Mouse (Mus musculus) thymus, postnatal 25 days (tissue): ENCODE data around the gene Fam222b.
A peak's percentile ranks its signal among the peaks of the same experiment; 100 is the strongest.

Experiments used
- DNase-seq: peaks from one replicate; pipeline ENCODE4 v3.0.0; 2022

The Fam222b gene

DNA sequence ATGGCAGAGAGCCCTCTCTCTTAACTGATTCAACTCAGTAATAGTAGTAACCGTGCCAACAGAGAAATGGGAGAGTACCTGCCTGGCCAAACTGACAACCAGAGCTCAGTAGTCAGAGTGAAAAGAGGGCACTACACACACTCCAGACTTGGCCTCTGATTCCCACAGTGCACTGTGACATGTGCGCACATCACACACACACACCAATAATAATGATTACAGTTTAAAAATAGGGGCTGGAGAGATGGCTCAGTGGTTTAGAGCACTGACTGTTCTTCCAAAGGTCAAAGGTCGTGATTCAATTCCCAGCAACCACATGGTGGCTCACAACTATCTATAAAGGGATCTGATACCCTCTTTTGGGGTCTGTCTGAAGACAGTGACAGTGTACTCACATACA lies 43.6 kb downstream of the Fam222b start:
- no peak for DNase-seq

DNA sequence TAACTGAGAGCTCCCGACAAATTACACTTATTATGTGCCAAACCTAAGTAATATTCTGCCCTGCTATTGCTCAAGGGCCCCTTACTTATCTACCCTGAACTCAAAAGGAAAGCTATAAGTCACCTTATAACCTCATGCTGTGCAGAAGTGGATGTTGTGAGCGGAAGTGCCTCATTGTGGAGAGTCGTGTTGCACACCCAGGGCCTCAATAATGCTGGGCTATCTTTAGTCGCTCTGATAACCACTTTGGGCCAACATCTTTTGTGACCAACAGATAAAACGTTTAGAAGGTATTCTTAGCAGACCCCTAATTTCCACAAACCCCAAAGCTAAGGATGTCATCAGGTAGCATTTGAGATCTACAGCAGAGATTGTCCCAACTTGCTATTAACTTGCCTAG lies 46.2 kb downstream of the Fam222b start:
- no peak for DNase-seq

DNA sequence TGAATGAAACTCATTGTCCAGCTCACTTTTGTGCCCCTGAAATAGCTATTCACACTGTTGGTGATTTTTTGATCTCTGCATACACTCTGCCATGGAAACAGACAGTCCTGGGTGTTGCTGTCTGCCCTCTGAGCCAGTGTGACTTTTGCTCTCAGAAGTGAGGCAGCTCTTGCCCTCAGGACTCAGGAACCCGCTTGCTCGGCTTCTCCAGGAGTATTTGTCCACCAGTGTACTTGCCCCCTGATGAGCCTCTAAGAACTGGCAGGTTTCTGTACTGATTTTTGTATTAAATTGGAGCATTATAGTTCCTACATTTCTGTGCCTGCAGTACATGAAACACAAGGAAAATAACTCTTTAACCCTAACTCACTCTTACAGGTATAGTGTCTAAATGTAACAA lies 49.1 kb downstream of the Fam222b start:
- no peak for DNase-seq

GRCm38 (mm10) chr11:78146168-78146567 lies 51.7 kb downstream of the Fam222b start:
- no peak for DNase-seq

- no peak for DNase-seq
These were observed 52.5 kb downstream of the Fam222b start for GRCm38 (mm10) chr11:78146707-78147543.

DNA sequence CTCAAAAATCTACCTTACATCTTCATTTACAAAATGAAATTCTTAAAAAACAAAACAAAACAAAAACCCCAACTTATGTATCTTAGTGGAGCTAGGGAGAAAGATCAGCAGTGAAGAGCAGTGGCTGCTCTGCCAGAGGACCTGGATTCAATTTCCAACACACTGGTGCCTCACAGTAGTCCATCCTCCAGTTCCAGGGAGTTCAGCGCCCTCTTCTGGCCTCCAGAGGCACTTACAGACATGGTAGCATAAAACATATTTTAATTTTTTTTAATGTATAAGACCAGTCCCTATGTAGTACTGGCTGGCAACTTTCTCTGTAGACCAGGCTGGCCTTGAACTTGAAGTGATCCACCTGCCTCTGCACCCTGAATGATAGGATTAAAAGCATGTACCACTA lies 56.7 kb downstream of the Fam222b start:
- DNase-seq = no peak

- no peak for DNase-seq
These were observed 58.1 kb downstream of the Fam222b start for GRCm38 (mm10) chr11:78152299-78153231.

DNA sequence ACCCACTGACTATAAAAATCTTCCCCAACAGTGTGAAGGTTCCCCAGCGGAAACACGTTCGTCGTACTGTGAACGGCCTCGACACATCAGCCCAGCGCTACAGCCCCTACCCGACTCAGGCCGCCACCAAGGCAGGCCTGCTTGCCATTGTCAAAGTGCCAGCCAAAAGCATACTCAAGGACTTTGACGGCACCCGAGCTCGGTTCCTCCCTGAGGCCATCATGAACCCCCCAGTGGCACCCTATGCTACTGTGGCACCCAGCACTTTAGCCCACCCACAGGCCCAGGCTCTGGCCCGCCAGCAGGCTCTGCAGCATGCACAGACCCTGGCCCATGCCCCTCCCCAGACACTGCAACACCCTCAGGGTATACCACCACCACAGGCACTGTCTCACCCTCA lies 59.3 kb downstream of the Fam222b start:
- DNase-seq = no peak

GRCm38 (mm10) chr11:78155674-78156073 lies 61.2 kb downstream of the Fam222b start:
- no peak for DNase-seq

DNA sequence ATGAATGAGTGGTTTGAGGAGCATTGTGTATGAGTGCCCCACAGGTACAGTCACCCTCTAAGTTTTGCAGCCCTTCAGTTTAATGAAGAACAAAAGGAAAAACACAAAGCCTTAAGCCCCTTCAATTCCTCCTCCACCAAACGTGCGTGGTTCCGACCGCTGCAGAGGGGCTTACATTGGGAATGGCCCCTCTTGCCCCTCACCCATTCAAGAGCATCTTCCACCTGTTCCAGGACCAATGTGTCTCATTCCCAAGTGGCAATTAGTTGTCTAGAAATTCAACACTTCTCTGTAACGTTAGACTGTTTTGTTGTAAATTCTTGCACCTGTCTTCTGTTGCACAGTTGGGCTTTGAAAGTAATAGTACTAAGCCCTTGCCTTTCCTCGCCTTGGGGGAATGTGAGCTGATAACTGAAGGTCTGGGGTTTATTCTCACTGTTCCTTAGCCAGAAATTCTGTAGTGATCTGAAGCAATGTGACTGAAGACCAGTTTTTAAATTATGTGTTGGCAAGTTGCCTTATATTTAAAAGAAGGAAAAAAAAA lies 61.8 kb downstream of the Fam222b start:
- no peak for DNase-seq

GRCm38 (mm10) chr11:78159096-78159495 lies 64.6 kb downstream of the Fam222b start:
- DNase-seq = peak; percentile 86

GRCm38 (mm10) chr11:78159557-78159956 lies 65.1 kb downstream of the Fam222b start:
- DNase-seq = no peak

GRCm38 (mm10) chr11:78160171-78160570 lies 65.7 kb downstream of the Fam222b start:
- DNase-seq = no peak

DNA sequence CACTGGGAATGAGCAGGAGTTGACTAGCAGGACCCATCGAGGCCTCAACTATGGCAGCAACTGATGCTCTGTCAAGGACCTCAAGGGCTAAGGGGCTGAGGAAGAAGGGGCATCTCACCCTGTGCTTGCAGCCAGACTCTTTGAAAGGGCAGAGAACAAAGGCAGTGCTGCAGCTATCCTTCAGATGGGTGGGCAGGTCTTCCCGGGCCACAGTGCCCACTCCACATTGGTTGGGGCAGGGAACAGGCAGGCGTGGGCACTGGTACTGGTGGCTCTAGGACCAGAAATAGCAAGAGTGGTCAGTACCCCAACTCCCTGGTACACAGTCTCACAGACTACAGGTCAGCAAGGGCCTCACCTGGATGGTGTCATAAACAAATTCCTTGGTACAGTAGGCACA lies 66.2 kb downstream of the Fam222b start:
- DNase-seq = no peak

DNA sequence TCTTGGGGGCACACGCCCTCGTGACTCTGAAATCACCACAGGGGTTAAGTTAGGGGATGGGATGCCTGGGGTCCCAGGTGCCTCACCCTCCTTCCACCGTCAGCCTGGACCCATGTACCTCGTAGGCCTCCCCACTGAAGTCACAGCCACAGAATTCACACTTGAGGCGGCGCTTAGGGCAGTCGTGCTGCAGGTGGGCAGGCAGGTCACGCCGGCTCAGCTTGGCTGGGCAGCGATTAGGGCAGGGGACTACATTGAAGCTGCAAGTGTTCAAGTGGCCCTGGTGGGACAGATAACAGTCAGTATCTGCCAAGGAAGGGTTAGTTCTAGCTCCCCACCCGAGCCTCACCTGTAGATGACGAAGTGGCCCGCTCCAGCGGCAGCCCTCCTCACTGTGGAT lies 66.7 kb downstream of the Fam222b start:
- no peak for DNase-seq

DNA sequence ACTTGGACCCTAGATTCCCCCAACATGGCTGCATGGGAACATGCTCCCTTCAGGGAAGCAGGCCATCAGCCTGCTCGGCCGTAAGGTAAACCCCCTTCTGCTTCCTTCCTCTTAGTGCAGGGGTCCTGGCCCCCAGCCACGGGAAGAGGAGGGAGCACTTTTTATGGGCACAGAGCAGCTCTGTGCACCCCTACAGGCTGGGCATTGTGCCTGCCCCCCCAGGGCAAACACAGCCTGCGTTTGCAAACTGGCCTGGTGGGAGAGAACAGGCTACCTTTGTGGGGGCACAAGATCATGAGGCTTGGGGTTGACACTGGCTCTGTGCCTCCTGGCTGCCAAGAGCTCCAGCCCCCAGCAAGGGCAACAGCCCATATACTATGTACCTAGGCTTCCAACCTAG lies 67.5 kb downstream of the Fam222b start:
- DNase-seq = no peak

- DNase-seq = no peak
These were observed 68.0 kb downstream of the Fam222b start for GRCm38 (mm10) chr11:78162504-78162903.

DNA sequence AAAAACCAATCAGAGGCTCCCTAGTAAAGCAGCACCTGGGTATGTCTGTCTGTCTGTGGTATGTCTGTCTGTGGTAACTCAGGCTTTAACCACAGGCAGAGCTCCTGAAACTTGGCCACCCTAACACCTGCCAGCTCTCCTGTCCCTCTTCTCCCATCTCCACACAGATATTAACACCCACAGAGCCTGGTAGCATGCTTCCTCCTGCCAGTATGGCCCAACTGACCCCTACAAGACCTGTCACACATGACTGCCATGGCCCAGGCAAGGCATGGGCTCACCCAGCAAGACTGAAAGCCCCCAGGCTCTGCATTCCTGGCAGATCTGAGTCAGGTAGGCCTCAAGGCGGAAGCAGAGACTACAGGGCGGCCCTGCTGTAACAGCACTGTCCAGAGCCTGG lies 68.6 kb downstream of the Fam222b start:
- DNase-seq = no peak

DNA sequence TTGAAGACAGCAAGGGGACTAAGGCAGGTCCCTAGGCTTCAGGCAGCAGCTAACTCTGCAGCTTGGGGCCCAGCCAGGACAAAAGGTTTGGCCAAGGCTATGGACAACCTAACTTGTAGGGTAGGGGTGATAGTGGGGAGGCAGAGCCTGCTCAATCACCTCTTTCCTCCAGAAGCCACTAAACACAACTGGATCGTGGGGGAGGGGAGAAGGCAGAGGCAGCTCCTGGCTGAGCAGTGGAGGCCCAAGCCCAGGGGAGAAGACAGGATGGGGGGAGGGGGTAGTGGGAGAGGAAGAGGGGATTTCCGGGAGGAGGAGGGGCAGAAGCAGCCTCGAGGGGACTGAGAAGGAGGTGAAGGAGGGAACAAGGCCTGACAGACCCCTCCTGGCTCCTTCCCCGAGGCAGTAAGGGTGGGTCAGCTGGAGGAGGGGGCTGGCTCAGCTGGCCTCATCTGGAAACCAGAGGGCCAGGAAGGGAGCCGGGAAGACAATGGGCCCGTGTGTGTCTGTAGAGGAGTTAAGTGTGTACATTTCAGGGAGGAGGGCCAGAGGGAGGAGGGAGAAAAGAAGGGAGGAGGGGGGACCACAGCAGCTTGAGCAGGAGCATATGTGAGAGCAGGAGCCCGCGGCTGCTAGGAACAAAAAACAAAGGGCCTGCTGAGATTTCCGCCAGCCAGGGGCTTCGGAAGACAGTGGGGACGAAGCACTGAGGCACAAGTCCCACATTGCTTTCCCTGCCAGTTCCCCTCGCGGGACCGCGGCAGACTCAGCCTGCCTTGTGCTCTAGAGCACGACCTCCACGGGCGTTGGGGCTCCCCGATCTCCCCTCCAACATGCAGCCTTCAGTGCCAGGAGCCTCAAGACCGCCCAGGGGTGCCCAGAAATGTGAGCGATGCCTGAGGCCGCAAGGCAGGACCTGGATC lies 69.5 kb downstream of the Fam222b start:
- peak; percentile 76 for DNase-seq

DNA sequence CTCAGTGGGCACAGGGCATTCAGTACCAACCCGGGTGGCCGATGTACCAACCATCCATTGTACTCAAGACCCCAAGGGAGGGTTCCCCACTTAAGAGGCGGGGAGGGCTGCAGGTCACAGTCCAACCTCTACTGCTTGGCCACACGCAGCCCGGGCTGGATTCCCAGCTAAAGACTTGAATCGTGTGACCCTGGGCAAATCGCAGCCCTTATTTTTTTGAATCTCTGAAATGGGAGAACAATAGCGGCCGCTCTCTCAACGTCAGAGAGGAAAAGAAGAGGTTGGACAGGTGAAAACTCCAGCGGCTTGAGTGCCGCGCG lies 70.1 kb downstream of the Fam222b start:
- no peak for DNase-seq

DNA sequence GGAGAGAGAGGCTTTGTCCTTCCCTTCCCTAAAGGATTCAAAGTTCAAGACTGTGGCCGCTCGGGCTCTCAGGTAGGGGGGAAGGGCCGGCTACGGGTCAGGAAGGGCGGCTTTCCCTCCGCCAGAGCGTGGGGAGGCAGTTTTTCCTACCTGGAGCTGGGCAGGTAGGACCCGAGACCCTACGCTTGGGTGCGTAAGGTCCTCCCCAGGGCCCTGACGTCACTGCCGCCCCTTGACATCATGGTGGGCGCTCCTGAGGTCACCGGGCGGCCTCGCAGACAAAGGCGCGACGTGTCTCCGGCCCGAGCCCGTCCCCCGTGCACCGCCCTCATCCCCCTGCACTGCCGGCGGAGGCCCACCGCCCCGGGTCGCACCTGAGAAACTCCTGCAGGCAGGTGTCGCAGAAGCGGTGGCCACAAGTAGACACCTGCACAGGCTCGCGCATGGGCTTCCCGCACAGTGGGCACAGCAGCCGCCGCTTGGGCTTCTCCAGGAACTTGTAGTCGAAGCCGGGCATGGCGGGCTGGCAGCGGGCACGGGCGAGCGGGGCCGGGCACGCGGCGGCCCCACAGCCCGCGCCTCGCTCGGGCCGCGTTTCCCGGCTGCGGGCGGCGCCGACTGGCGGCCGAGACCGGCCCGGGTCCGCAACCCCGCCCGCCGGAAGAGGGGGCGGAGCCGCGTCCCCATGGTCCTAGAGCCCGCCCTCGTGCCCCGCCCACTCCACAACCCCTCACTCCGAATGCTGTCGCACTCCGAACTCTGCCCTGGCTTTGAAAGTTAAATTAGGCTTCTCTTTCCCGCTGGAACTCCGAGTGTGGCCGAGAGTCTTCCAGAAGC lies 70.7 kb downstream of the Fam222b start, which contains the start of gene Traf4:
Gene Traf4, minus strand, starts transcription at position 666 of the 837 bp plus-strand sequence.
- DNase-seq = peak; percentile 90

- DNase-seq = no peak
These were observed 71.3 kb downstream of the Fam222b start for GRCm38 (mm10) chr11:78165761-78166109.
